In genomic region chr1:134063773-134064125, GRCm38 (mm10) we compare ENCODE assay signal across 8 mouse cellular contexts. TPM values are rescaled to one million over a fixed set of nuclear protein-coding genes. Genes with fewer than 3 reads are reported as not detected.
DNase-seq lines count a peak whose midpoint lies in the region; ATAC-seq and TF ChIP-seq lines count a peak whose summit lies in the region.

No protein-coding gene starts in this region.

- H3K36me3 ChIP-seq in ES-E14 (ENCODE audit: control insufficient read depth, insufficient read depth, low read length, poor library complexity, severe bottlenecking), result no peaks in the 10 kb centered on the region
- no peaks in the 10 kb centered on the region for H3K36me3 ChIP-seq in forebrain, embryonic 11.5 days (ENCODE audit: control insufficient read depth, insufficient read depth, low read length)
- no peaks in the 10 kb centered on the region for H3K36me3 ChIP-seq in hindbrain, embryonic 16.5 days (ENCODE audit: control insufficient read depth, insufficient read depth, low read length)
- no peaks in the 10 kb centered on the region for H3K36me3 ChIP-seq in spleen, adult 2 months (ENCODE audit: control insufficient read depth, insufficient read depth, low read length)

- TF ChIP-seq POLR2A in lung, adult 2 months (IDR thresholded peaks at IDR 0.05; ENCODE audit: borderline replicate concordance, extremely low read depth, low read depth, low read length), result peak; percentile 78; the same call in 1 of the 2 replicates
- peak; percentile 88 for TF ChIP-seq POLR2A in spleen, adult 2 months (IDR thresholded peaks at IDR 0.05; ENCODE audit: low read depth, low read length)

- H3K27ac ChIP-seq in ES-E14 (ENCODE audit: insufficient read depth, low read depth, low read length, poor library complexity, severe bottlenecking), result peak overlapping the region; percentile 60
- H3K27ac ChIP-seq in forebrain, embryonic 11.5 days (ENCODE audit: low read depth, low read length), result peak overlapping the region; percentile 100
- H3K27ac ChIP-seq in hindbrain, embryonic 16.5 days (ENCODE audit: low read depth, low read length), result peak overlapping the region; percentile 98
- H3K27ac ChIP-seq in spleen, adult 2 months (ENCODE audit: insufficient read depth, low read length), result peak overlapping the region; percentile 99

- H3K4me1 ChIP-seq in ES-E14 (ENCODE audit: control insufficient read depth in 2 of 2, insufficient read depth in 2 of 2, low read length in 2 of 2, poor library complexity in 1 of 2), result peaks cover 11 to 17% of the 10 kb centered on the region in 2 experiments
- H3K4me1 ChIP-seq in forebrain, embryonic 11.5 days (replicated peaks; ENCODE audit: control insufficient read depth, insufficient read depth, low read length), result peaks cover 55% of the 10 kb centered on the region
- peaks cover 49% of the 10 kb centered on the region for H3K4me1 ChIP-seq in hindbrain, embryonic 16.5 days (ENCODE audit: control insufficient read depth, insufficient read depth, low read depth, low read length)
- H3K4me1 ChIP-seq in lung, adult 2 months (ENCODE audit: control insufficient read depth, insufficient read depth, low read length), result peaks cover 56% of the 10 kb centered on the region
- peaks cover 59% of the 10 kb centered on the region for H3K4me1 ChIP-seq in spleen, adult 2 months (ENCODE audit: control insufficient read depth, insufficient read depth, insufficient read length)

- peak overlapping the region; percentile 35 to 40 for H3K4me3 ChIP-seq in ES-E14 (ENCODE audit: insufficient read depth in 1 of 2, low read depth in 1 of 2, low read length in 2 of 2, poor library complexity in 1 of 2, severe bottlenecking in 1 of 2)
- peak overlapping the region; percentile 9 for H3K4me3 ChIP-seq in forebrain, embryonic 11.5 days (ENCODE audit: low read depth, low read length)
- no peak overlapping the region for H3K4me3 ChIP-seq in hindbrain, embryonic 16.5 days (ENCODE audit: low read length)
- H3K4me3 ChIP-seq in lung, adult 2 months (replicated peaks; ENCODE audit: extremely low read depth, low read depth, low read length), result peak overlapping the region; percentile 9
- H3K4me3 ChIP-seq in spleen, adult 2 months (ENCODE audit: extremely low read depth, insufficient read depth, insufficient read length), result peak overlapping the region; percentile 48

- in situ Hi-C loops in ES-E14 (cut with MboI; ENCODE audit: low sequenced_read_pairs in 2 of 2, unreplicated experiment in 2 of 2), result no loop called here

- H3K27me3 ChIP-seq in forebrain, embryonic 11.5 days (ENCODE audit: control insufficient read depth, insufficient read depth, low read length), result no peaks in the 10 kb centered on the region
- H3K27me3 ChIP-seq in hindbrain, embryonic 16.5 days (replicated peaks; ENCODE audit: control insufficient read depth, insufficient read depth, low read length), result no peaks in the 10 kb centered on the region
- H3K27me3 ChIP-seq in spleen, adult 2 months (ENCODE audit: control insufficient read depth, insufficient read depth, low read length), result no peaks in the 10 kb centered on the region

- peak; percentile 14 for ATAC-seq in forebrain, embryonic 11.5 days (replicated peaks; ENCODE audit: low FRiP score)
- no peak for ATAC-seq in hindbrain, embryonic 16.5 days

- peak overlapping the region; percentile 30 for H3K9ac ChIP-seq in ES-E14 (ENCODE audit: insufficient read depth, low read depth, low read length, poor library complexity, severe bottlenecking)
- H3K9ac ChIP-seq in forebrain, embryonic 11.5 days (ENCODE audit: low read length), result peak overlapping the region; percentile 59
- peak overlapping the region; percentile 61 for H3K9ac ChIP-seq in hindbrain, embryonic 16.5 days (ENCODE audit: low read depth, low read length)

- under 1% methylated on average over 9 of the region's 9 CpGs for WGBS in forebrain, embryonic 11.5 days
- 4% methylated on average over 9 of the region's 9 CpGs for WGBS in hindbrain, embryonic 16.5 days
- WGBS in lung, adult 2 months, result 7% methylated on average over 9 of the region's 9 CpGs
- 4% methylated on average over 9 of the region's 9 CpGs for WGBS in spleen, adult 2 months

- H3K4me2 ChIP-seq in forebrain, embryonic 11.5 days (ENCODE audit: low read depth, low read length, severe bottlenecking), result peak overlapping the region; percentile 50
- H3K4me2 ChIP-seq in hindbrain, embryonic 16.5 days (ENCODE audit: low read length), result peak overlapping the region; percentile 43

- H3K9me3 ChIP-seq in ES-E14 (ENCODE audit: control insufficient read depth, insufficient read depth, low read depth, low read length), result no peaks in the 10 kb centered on the region
- no peaks in the 10 kb centered on the region for H3K9me3 ChIP-seq in forebrain, embryonic 11.5 days (ENCODE audit: control insufficient read depth, low read length)
- H3K9me3 ChIP-seq in hindbrain, embryonic 16.5 days (ENCODE audit: control insufficient read depth, low read length), result no peaks in the 10 kb centered on the region

- DNase-seq in ES-E14 (ENCODE audit: low read depth, low spot score), result no peak
- no peak for DNase-seq in forebrain, embryonic 11.5 days (ENCODE audit: low spot score)
- DNase-seq in lung, adult 2 months, result no peak
- DNase-seq in spleen, adult 2 months (ENCODE audit: low read depth in 1 of 2, low spot score in 2 of 2), result peak in 1 of 2 experiments; percentile 79
- DNase-seq in cerebellum, postnatal 25 days, result no peak
- DNase-seq in cerebellum, adult 18-20 months, result no peak
- DNase-seq in right cerebral cortex, postnatal 36 days (ENCODE audit: low spot score in 2 of 2), result no peak

- TF ChIP-seq CTCF in lung, adult 2 months (IDR thresholded peaks at IDR 0.05; ENCODE audit: insufficient read depth, low read length), result no peak
- TF ChIP-seq CTCF in spleen, adult 2 months (IDR thresholded peaks at IDR 0.05; ENCODE audit: extremely low read depth, insufficient read depth, insufficient read length, insufficient replicate concordance), result no peak

TF ChIP-seq in ES-E14, 5 proteins besides CTCF, POLR2A, EP300 and RAD21:
- TF ChIP-seq ZNF384 (IDR thresholded peaks at IDR 0.05; ENCODE audit: low read depth, low read length), result no peak
- no peak for TF ChIP-seq MAFK (IDR thresholded peaks at IDR 0.05; ENCODE audit: insufficient read depth, low read depth, low read length)
- TF ChIP-seq HCFC1 (IDR thresholded peaks at IDR 0.05; ENCODE audit: borderline replicate concordance, insufficient read depth, low read length), result no peak
- no peak for TF ChIP-seq ZC3H11A (IDR thresholded peaks at IDR 0.05; ENCODE audit: borderline replicate concordance, low read depth, low read length)
- no peak for TF ChIP-seq CHD2 (IDR thresholded peaks at IDR 0.05; ENCODE audit: low read depth, low read length)

RNA-seq across cellular contexts. Expression of gene Btg2, which starts 15.2 kb away (rescaled TPM):
- 40.2 and 47.5 TPM in 2 replicates for total RNA-seq in ES-E14 (2012; rRNA removed)
- 110 TPM in 2 replicates for polyA plus RNA-seq in forebrain, embryonic 11.5 days (2014; fragmentation: Nextera tagmentation; extraction: Ambion mirVana)
- polyA plus RNA-seq in hindbrain, embryonic 16.5 days (2015; fragmentation: Nextera tagmentation; extraction: Ambion mirVana), result 28.0 and 28.5 TPM in 2 replicates
- 75.9 and 109 TPM in 2 replicates for polyA plus RNA-seq in lung, adult 2 months (2012; rRNA removed)
- polyA plus RNA-seq in spleen, adult 2 months (2012; rRNA removed), result 115 and 123 TPM in 2 replicates

RNA-seq across cellular contexts. Expression of gene Fmod, which starts 26.7 kb away (rescaled TPM):
- total RNA-seq in ES-E14 (2012; rRNA removed), result not detected in 2 replicates
- 2.2 and 3.6 TPM in 2 replicates for polyA plus RNA-seq in forebrain, embryonic 11.5 days (2014; fragmentation: Nextera tagmentation; extraction: Ambion mirVana)
- polyA plus RNA-seq in hindbrain, embryonic 16.5 days (2015; fragmentation: Nextera tagmentation; extraction: Ambion mirVana), result 11.8 and 24.0 TPM in 2 replicates
- polyA plus RNA-seq in lung, adult 2 months (2012; rRNA removed), result 7.9 and 14.2 TPM in 2 replicates
- 10.6 and 12.4 TPM in 2 replicates for polyA plus RNA-seq in spleen, adult 2 months (2012; rRNA removed)

RNA-seq across cellular contexts. Expression of gene Chit1, which starts 47.3 kb away (rescaled TPM):
- total RNA-seq in ES-E14 (2012; rRNA removed), result 0.13 and 0.32 TPM in 2 replicates
- polyA plus RNA-seq in forebrain, embryonic 11.5 days (2014; fragmentation: Nextera tagmentation; extraction: Ambion mirVana), result not detected in 2 replicates
- 0.15 and 0.73 TPM in 2 replicates for polyA plus RNA-seq in hindbrain, embryonic 16.5 days (2015; fragmentation: Nextera tagmentation; extraction: Ambion mirVana)
- 14.1 TPM in 1 of 2 replicates, not detected in the other for polyA plus RNA-seq in lung, adult 2 months (2012; rRNA removed)
- 0.20 TPM in 1 of 2 replicates, not detected in the other for polyA plus RNA-seq in spleen, adult 2 months (2012; rRNA removed)
